Mouse (Mus musculus) ES-E14 (cell line): ENCODE results near the gene Bola1.

ENCODE experiments used
- CHD2 ChIP-seq: IDR thresholded peaks from 2 replicates; pipeline ENCODE4 v1.6.1; 2014; ENCODE audit warnings: mild to moderate bottlenecking, low read depth, low read length, inconsistent platforms
- HCFC1 ChIP-seq: IDR thresholded peaks from 2 replicates; pipeline ENCODE4 v1.6.1; 2012; ENCODE audit warnings: low read length, inconsistent platforms, borderline replicate concordance; ENCODE audit not compliant: insufficient read depth
- MAFK ChIP-seq: IDR thresholded peaks from 2 replicates; pipeline ENCODE4 v1.6.1; 2014; ENCODE audit warnings: mild to moderate bottlenecking, low read depth, low read length, inconsistent platforms; ENCODE audit not compliant: insufficient read depth
- ZC3H11A ChIP-seq: IDR thresholded peaks from 2 replicates; pipeline ENCODE4 v1.6.1; 2012; ENCODE audit warnings: low read depth, mild to moderate bottlenecking, inconsistent platforms, low read length, borderline replicate concordance
- ZNF384 ChIP-seq: IDR thresholded peaks from 2 replicates; pipeline ENCODE4 v1.6.1; 2012; ENCODE audit warnings: low read depth, low read length, inconsistent platforms

DNA sequence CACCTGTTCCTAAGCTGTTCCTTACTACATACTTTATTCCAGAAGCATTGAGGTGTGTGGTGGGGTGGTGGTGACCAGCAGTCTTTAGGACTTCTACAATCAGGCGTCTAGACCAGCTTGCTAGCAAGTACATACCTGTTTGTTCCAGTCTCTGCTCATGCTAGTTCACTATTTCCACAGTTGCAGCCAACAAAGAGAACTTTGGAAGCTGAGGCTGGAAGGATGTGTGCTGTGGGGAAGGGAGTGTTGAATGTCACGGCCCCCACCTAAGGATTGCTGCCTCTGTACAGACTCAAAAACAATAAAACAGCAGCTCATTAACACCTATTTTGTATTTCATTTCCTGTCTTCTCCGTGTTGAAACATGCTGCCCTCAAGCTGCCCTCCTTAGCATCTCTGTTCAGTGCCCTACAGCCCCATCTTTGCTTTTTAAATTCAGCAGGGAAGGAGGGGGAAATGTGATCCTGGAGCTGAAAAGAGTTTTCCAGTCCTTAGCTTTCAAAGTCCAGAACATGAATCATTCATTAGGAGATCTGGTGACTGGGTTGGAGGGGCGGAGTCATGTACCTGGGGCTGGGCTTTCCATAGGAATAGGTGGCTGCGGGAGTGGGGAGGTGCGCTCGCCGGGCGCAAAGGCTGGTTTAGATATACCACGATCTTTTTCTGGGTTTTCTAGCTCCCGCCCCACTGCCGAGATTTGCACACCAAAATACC, 58.5 kb downstream of the Bola1 start:
- TF ChIP-seq ZC3H11A (no peak), CHD2 (no peak), MAFK (no peak), ZNF384 (no peak), HCFC1 (no peak)
